Mouse (Mus musculus): Measurements from ENCODE around the gene Pawr. TPM values are rescaled to one million over a fixed set of nuclear protein-coding genes. Genes with fewer than 3 reads are reported as not detected.

Pawr gene
- total RNA-seq, 1 experiment = 36.4 TPM

DNA sequence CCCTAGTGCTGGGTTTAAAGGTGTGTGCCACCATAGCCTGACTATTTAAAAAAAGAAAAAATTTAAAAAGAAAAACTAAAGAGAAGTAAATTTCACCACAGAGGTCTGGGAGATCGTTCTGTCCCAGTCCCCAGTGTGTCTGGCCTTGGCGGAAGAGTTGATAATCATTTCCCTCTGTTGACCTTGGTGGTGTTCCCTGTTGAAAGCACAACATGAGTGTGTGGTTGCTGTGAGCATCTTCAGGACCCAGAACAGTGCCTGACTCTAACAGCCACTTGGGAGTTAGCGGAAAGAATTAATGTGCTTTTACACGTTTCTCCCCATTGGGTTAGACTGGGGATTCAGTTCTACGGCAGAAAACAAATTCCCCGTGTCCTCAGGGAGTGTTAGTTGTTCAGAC, 77.1 kb downstream of the Pawr start:
- H3K4me3 ChIP-seq (ENCODE audit: insufficient read depth in 1 of 2, low read depth in 1 of 2, low read length in 2 of 2, poor library complexity in 1 of 2, severe bottlenecking in 1 of 2) = no peak overlapping the region
- H3K9me3 ChIP-seq (ENCODE audit: control insufficient read depth, insufficient read depth, low read depth, low read length) = no peaks in the 10 kb centered on the region
- H3K4me1 ChIP-seq (ENCODE audit: control insufficient read depth in 2 of 2, insufficient read depth in 2 of 2, low read length in 2 of 2, poor library complexity in 1 of 2) = peaks cover 6 to 18% of the 10 kb centered on the region in 2 experiments; a peak in 3 of 4 replicates
- H3K36me3 ChIP-seq (ENCODE audit: control insufficient read depth, insufficient read depth, low read length, poor library complexity, severe bottlenecking) = peaks cover 8% of the 10 kb centered on the region; the same call in 1 of the 2 replicates
- in situ Hi-C loops (cut with MboI; ENCODE audit: low sequenced_read_pairs in 2 of 2, unreplicated experiment in 2 of 2) = no loop called here
- H3K27ac ChIP-seq (ENCODE audit: insufficient read depth, low read depth, low read length, poor library complexity, severe bottlenecking) = no peak overlapping the region
- TF ChIP-seq MAFK (IDR thresholded peaks at IDR 0.05; ENCODE audit: insufficient read depth, low read depth, low read length) (no peak), CHD2 (IDR thresholded peaks at IDR 0.05; ENCODE audit: low read depth, low read length) (no peak), ZNF384 (IDR thresholded peaks at IDR 0.05; ENCODE audit: low read depth, low read length) (no peak), HCFC1 (IDR thresholded peaks at IDR 0.05; ENCODE audit: borderline replicate concordance, insufficient read depth, low read length) (no peak), ZC3H11A (IDR thresholded peaks at IDR 0.05; ENCODE audit: borderline replicate concordance, low read depth, low read length) (no peak)
- no peak for DNase-seq (ENCODE audit: low read depth, low spot score)
- H3K9ac ChIP-seq (ENCODE audit: insufficient read depth, low read depth, low read length, poor library complexity, severe bottlenecking) = no peak overlapping the region

DNA sequence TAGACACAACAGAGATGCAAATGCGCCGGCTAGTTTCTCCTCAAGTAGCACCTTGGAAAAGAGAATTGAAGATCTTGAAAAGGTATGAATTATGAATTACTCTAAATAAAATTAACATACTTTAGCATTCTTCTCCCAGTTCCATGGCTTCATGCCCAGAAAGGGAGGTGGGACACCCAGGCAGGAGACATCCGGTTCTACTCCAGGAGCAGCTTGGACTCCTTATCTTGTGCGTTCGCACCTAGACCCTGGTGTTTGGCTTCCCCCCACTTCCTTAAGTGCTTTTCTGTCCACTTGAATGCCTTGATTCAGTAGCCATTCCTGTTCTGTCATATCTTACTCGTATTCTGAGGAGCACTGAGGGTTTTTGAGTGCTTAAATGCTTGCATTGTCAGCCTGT, 77.6 kb downstream of the Pawr start:
- H3K9me3 ChIP-seq (ENCODE audit: control insufficient read depth, insufficient read depth, low read depth, low read length) = no peaks in the 10 kb centered on the region
- H3K36me3 ChIP-seq (ENCODE audit: control insufficient read depth, insufficient read depth, low read length, poor library complexity, severe bottlenecking) = peaks cover 8% of the 10 kb centered on the region; the same call in 1 of the 2 replicates
- H3K4me3 ChIP-seq (ENCODE audit: insufficient read depth in 1 of 2, low read depth in 1 of 2, low read length in 2 of 2, poor library complexity in 1 of 2, severe bottlenecking in 1 of 2) = no peak overlapping the region
- in situ Hi-C loops (cut with MboI; ENCODE audit: low sequenced_read_pairs in 2 of 2, unreplicated experiment in 2 of 2) = no loop called here
- H3K4me1 ChIP-seq (ENCODE audit: control insufficient read depth in 2 of 2, insufficient read depth in 2 of 2, low read length in 2 of 2, poor library complexity in 1 of 2) = peaks cover 6 to 14% of the 10 kb centered on the region in 2 experiments
- H3K9ac ChIP-seq (ENCODE audit: insufficient read depth, low read depth, low read length, poor library complexity, severe bottlenecking) = no peak overlapping the region
- no peak for DNase-seq (ENCODE audit: low read depth, low spot score)
- H3K27ac ChIP-seq (ENCODE audit: insufficient read depth, low read depth, low read length, poor library complexity, severe bottlenecking) = no peak overlapping the region
- no peak for TF ChIP-seq CHD2 (IDR thresholded peaks at IDR 0.05; ENCODE audit: low read depth, low read length)
- no peak for TF ChIP-seq ZC3H11A (IDR thresholded peaks at IDR 0.05; ENCODE audit: borderline replicate concordance, low read depth, low read length)
- no peak for TF ChIP-seq MAFK (IDR thresholded peaks at IDR 0.05; ENCODE audit: insufficient read depth, low read depth, low read length)
- TF ChIP-seq HCFC1 (IDR thresholded peaks at IDR 0.05; ENCODE audit: borderline replicate concordance, insufficient read depth, low read length) = no peak
- TF ChIP-seq ZNF384 (IDR thresholded peaks at IDR 0.05; ENCODE audit: low read depth, low read length) = no peak

- TF ChIP-seq MAFK (IDR thresholded peaks at IDR 0.05; ENCODE audit: insufficient read depth, low read depth, low read length) (no peak), CHD2 (IDR thresholded peaks at IDR 0.05; ENCODE audit: low read depth, low read length) (no peak), HCFC1 (IDR thresholded peaks at IDR 0.05; ENCODE audit: borderline replicate concordance, insufficient read depth, low read length) (no peak), ZNF384 (IDR thresholded peaks at IDR 0.05; ENCODE audit: low read depth, low read length) (no peak), ZC3H11A (IDR thresholded peaks at IDR 0.05; ENCODE audit: borderline replicate concordance, low read depth, low read length) (no peak)
- Histone ChIP-seq H3K36me3 (ENCODE audit: control insufficient read depth, insufficient read depth, low read length, poor library complexity, severe bottlenecking) (peaks cover 5% of the 10 kb centered on the region; the same call in 1 of the 2 replicates), H3K9me3 (ENCODE audit: control insufficient read depth, insufficient read depth, low read depth, low read length) (no peaks in the 10 kb centered on the region), H3K9ac (ENCODE audit: insufficient read depth, low read depth, low read length, poor library complexity, severe bottlenecking) (no peak overlapping the region), H3K27ac (ENCODE audit: insufficient read depth, low read depth, low read length, poor library complexity, severe bottlenecking) (peak overlapping the region; percentile 24; the same call in 1 of the 2 replicates), H3K4me1 (ENCODE audit: control insufficient read depth in 2 of 2, insufficient read depth in 2 of 2, low read length in 2 of 2, poor library complexity in 1 of 2) (peaks cover 2 to 3% of the 10 kb centered on the region in 2 experiments; a peak in 2 of 4 replicates), H3K4me3 (ENCODE audit: insufficient read depth in 1 of 2, low read depth in 1 of 2, low read length in 2 of 2, poor library complexity in 1 of 2, severe bottlenecking in 1 of 2) (peak overlapping the region; percentile 50 to 59)
- in situ Hi-C loops (cut with MboI; ENCODE audit: low sequenced_read_pairs in 2 of 2, unreplicated experiment in 2 of 2) = no loop called here
- no peak for DNase-seq (ENCODE audit: low read depth, low spot score)
Measured at GRCm38 (mm10) chr10:108414936-108415635, 83.2 kb downstream of the Pawr start.

- H3K9me3 ChIP-seq (ENCODE audit: control insufficient read depth, insufficient read depth, low read depth, low read length) = no peaks in the 10 kb centered on the region
Measured at GRCm38 (mm10) chr10:108417448-108417847, 85.5 kb downstream of the Pawr start.

More at GRCm38 (mm10) chr10:108417448-108417847, 85.5 kb downstream of the Pawr start:
- TF ChIP-seq HCFC1 (IDR thresholded peaks at IDR 0.05; ENCODE audit: borderline replicate concordance, insufficient read depth, low read length) (no peak), CHD2 (IDR thresholded peaks at IDR 0.05; ENCODE audit: low read depth, low read length) (no peak), ZC3H11A (IDR thresholded peaks at IDR 0.05; ENCODE audit: borderline replicate concordance, low read depth, low read length) (no peak), ZNF384 (IDR thresholded peaks at IDR 0.05; ENCODE audit: low read depth, low read length) (no peak), MAFK (IDR thresholded peaks at IDR 0.05; ENCODE audit: insufficient read depth, low read depth, low read length) (no peak)
- Histone ChIP-seq H3K27ac (ENCODE audit: insufficient read depth, low read depth, low read length, poor library complexity, severe bottlenecking) (no peak overlapping the region), H3K4me3 (ENCODE audit: insufficient read depth in 1 of 2, low read depth in 1 of 2, low read length in 2 of 2, poor library complexity in 1 of 2, severe bottlenecking in 1 of 2) (no peak overlapping the region), H3K9ac (ENCODE audit: insufficient read depth, low read depth, low read length, poor library complexity, severe bottlenecking) (no peak overlapping the region), H3K36me3 (ENCODE audit: control insufficient read depth, insufficient read depth, low read length, poor library complexity, severe bottlenecking) (peaks cover 2% of the 10 kb centered on the region; the same call in 1 of the 2 replicates), H3K4me1 (ENCODE audit: control insufficient read depth in 2 of 2, insufficient read depth in 2 of 2, low read length in 2 of 2, poor library complexity in 1 of 2) (peaks cover 2 to 3% of the 10 kb centered on the region in 2 experiments; a peak in 2 of 4 replicates)
- in situ Hi-C loops (cut with MboI; ENCODE audit: low sequenced_read_pairs in 2 of 2, unreplicated experiment in 2 of 2) = no loop called here
- DNase-seq (ENCODE audit: low read depth, low spot score) = no peak
